Mouse (Mus musculus): ENCODE measurements at regions not wholly inside any gene's neighbourhood (a gene's known extent, or its start where the extent isn't known, plus 50 kb on each side); places are given as distances from the start of the nearest gene placed in this dataset.

DNA sequence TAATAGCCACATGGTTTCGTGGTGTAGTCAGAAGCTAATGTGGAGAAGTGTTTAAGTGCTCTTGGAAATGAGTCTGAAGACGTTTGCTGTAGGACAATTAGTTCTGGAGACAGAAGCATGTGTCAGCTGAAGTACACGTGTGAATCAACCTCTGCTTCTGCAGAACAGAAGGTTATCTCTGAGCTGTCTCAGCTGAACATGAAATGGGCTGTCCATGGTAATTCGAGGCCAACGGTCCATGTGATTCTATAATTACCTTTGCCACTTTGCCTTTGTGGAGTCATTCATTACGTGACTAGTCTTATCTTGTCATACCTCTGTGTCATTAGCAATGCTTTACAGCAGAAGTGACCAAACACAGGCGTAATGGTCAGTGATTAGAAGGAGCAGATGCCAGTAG, 295.6 kb upstream of the Veph1 start:
- Histone ChIP-seq H3K4me1 (no peaks in the 10 kb centered on the region), H3K27ac (no peak overlapping the region), H3K9ac (no peak overlapping the region), H3K4me3 (replicated peaks) (no peak overlapping the region), H3K36me3 (no peaks in the 10 kb centered on the region), H3K4me2 (no peak overlapping the region), H3K27me3 (no peaks in the 10 kb centered on the region), H3K9me3 (replicated peaks) (no peaks in the 10 kb centered on the region)
- WGBS, result 23% methylated on average over 7 of the region's 7 CpGs
- no peak for ATAC-seq (replicated peaks; ENCODE audit: low FRiP score)

DNA sequence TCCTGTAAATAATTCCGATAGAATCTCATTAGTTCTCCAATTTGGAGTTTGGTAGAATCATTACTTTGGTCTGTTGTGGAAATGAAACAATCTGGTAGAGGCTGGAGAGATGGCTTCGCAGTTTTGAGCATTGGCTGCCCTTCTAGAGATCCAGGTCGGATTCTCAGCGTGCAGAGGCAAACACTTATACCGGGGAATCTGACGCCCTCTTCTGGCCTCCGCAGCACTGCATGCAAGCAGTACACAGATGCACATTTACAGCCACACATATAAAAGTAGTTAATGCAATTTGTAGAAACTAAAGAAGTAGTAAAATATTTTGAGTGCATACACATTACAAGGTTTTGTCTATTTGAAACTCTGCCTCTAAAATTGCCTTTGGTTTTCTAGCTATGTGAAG, 294.1 kb upstream of the Veph1 start:
- no peaks in the 10 kb centered on the region for H3K9me3 ChIP-seq (replicated peaks)
- no peak overlapping the region for H3K9ac ChIP-seq
- ATAC-seq (replicated peaks; ENCODE audit: low FRiP score), result no peak
- 0 out of 2 replicates have a peak, but pooled peaks cover under 1% of the 10 kb centered on the region for H3K4me1 ChIP-seq
- H3K4me2 ChIP-seq, result no peak overlapping the region
- H3K4me3 ChIP-seq (replicated peaks), result no peak overlapping the region
- H3K27ac ChIP-seq, result no peak overlapping the region
- no peaks in the 10 kb centered on the region for H3K36me3 ChIP-seq
- 68% methylated on average over 7 of the region's 7 CpGs for WGBS
- H3K27me3 ChIP-seq, result no peaks in the 10 kb centered on the region

DNA sequence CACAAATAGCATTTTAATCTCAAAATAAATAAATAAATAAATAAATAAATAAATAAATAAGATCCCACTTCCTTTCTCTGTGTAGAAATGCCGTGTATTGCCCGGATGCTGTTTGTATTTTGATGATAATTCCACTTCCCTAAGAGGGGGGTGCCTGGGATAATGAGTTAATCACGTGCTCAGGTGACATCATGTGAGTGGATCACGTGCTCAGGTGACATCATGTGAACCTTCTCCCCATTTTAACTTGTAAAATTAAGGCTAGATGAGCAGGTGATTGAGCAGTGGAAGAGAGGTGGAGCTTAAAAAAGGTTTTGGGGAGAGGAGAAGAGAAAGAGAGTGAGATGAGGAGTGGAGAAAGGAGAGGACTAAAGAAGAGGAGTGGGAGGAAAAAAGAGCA, 292.8 kb upstream of the Veph1 start:
- no peak overlapping the region for H3K4me3 ChIP-seq (replicated peaks)
- H3K4me2 ChIP-seq, result no peak overlapping the region
- no peak overlapping the region for H3K27ac ChIP-seq
- ATAC-seq (replicated peaks; ENCODE audit: low FRiP score), result no peak
- WGBS, result 91% methylated on average over 4 of the region's 4 CpGs
- no peaks in the 10 kb centered on the region for H3K9me3 ChIP-seq (replicated peaks)
- no peaks in the 10 kb centered on the region for H3K27me3 ChIP-seq
- H3K4me1 ChIP-seq, result 0 out of 2 replicates have a peak, but pooled peaks cover 4% of the 10 kb centered on the region
- no peaks in the 10 kb centered on the region for H3K36me3 ChIP-seq
- no peak overlapping the region for H3K9ac ChIP-seq

DNA sequence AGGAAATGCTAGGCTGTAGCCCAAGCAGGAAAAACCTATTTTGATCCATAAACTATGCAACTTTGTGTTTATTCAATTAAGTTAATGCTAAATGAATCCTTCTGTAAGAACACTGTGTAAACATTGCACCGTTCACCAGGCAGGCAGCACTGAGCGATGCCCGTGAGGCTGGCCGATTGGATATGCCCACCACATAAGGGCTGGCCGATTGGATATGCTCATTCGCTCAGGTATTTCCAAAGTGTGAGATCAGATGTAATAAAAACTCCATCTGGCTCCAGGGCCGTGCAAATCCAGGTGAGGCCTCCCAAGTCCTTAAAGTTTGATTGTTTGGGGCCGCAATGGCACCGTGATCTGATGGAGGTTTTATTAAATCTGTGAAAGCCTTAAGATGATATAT, 288.2 kb upstream of the Veph1 start:
- H3K4me2 ChIP-seq, result no peak overlapping the region

DNA sequence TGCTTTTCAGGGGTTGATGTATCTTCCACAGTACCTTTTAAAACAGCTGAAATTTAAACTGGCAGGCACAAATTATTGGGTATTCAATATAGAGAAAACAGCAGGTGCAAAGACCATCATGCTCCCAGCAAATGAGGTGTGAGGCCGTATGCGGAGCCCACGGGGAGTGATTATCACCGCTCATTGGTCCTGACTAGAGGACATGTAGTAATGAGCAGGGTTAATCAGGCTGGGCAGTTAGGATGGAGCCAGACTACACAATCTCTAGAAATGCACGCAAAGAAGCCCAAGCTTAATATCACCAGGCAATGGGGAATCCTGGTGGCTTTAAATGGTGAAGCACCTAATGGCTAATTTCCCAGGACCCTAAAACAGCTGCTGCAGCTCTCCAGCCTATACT, 287.5 kb upstream of the Veph1 start:
- 87% methylated on average over 5 of the region's 5 CpGs for WGBS
- H3K4me3 ChIP-seq (replicated peaks), result no peak overlapping the region
- H3K27me3 ChIP-seq, result no peaks in the 10 kb centered on the region
- 0 out of 2 replicates have a peak, but pooled peaks cover 4% of the 10 kb centered on the region for H3K4me1 ChIP-seq
- no peaks in the 10 kb centered on the region for H3K9me3 ChIP-seq (replicated peaks)
- H3K36me3 ChIP-seq, result no peaks in the 10 kb centered on the region
- no peak overlapping the region for H3K9ac ChIP-seq
- H3K4me2 ChIP-seq, result no peak overlapping the region
- H3K27ac ChIP-seq, result no peak overlapping the region
- no peak for ATAC-seq (replicated peaks; ENCODE audit: low FRiP score)

More for the DNA sequence above, 288.2 kb upstream of the Veph1 start:
- Histone ChIP-seq H3K36me3 (no peaks in the 10 kb centered on the region), H3K9ac (no peak overlapping the region), H3K27me3 (no peaks in the 10 kb centered on the region), H3K9me3 (replicated peaks) (no peaks in the 10 kb centered on the region), H3K4me3 (replicated peaks) (no peak overlapping the region), H3K27ac (no peak overlapping the region), H3K4me1 (0 out of 2 replicates have a peak, but pooled peaks cover 4% of the 10 kb centered on the region)
- ATAC-seq (replicated peaks; ENCODE audit: low FRiP score), result no peak
- WGBS, result 87% methylated on average over 9 of the region's 9 CpGs

DNA sequence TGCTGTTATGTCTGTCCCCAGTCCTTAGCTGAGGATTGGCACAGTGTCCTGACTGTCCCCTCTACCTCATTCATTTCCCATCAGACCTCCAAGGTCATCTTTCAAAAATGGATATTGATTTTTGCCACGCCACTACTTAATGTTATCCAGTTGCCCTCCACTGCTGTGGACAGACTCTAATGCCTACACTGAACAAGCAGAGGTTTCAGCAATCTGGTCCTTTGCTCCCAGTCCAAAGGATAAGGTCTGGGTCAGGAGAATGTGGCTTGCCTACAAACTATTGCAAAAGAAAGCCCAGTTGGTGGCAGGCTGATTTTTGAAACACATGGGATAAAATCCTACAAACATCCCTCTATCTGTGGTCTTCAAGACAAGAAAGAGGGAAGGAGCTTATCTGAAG, 280.0 kb upstream of the Veph1 start:
- Histone ChIP-seq H3K4me1 (no peaks in the 10 kb centered on the region), H3K36me3 (no peaks in the 10 kb centered on the region), H3K4me3 (replicated peaks) (no peak overlapping the region), H3K27me3 (no peaks in the 10 kb centered on the region), H3K4me2 (no peak overlapping the region), H3K9ac (no peak overlapping the region), H3K9me3 (replicated peaks) (no peaks in the 10 kb centered on the region), H3K27ac (no peak overlapping the region)
- ATAC-seq (replicated peaks; ENCODE audit: low FRiP score), result no peak
- WGBS, result 84% methylated on average over 1 of the region's 1 CpGs

DNA sequence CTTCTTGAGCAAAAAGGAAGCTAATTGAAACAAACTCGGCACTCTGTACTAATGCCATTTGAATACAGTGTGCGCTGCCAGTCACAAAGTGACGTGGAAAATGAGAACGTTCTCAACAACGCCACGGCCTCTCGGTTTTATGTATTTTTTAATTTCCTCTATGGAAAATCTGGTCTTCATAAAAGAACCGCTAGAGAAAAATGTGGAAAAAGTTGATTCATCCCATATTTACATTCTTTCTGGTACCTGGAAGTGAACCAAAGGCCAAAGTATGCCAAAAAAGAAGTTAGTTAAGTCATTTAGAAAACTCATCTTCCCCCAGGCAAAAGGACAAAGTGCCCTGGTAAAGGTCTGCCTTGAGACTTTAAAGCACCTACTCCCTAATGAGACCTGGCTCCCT, 277.7 kb upstream of the Veph1 start:
- Histone ChIP-seq H3K4me3 (replicated peaks) (no peak overlapping the region), H3K27ac (no peak overlapping the region), H3K36me3 (no peaks in the 10 kb centered on the region), H3K9me3 (replicated peaks) (no peaks in the 10 kb centered on the region), H3K27me3 (no peaks in the 10 kb centered on the region), H3K4me2 (no peak overlapping the region), H3K4me1 (no peaks in the 10 kb centered on the region), H3K9ac (no peak overlapping the region)
- WGBS, result 84% methylated on average over 8 of the region's 8 CpGs
- no peak for ATAC-seq (replicated peaks; ENCODE audit: low FRiP score)

DNA sequence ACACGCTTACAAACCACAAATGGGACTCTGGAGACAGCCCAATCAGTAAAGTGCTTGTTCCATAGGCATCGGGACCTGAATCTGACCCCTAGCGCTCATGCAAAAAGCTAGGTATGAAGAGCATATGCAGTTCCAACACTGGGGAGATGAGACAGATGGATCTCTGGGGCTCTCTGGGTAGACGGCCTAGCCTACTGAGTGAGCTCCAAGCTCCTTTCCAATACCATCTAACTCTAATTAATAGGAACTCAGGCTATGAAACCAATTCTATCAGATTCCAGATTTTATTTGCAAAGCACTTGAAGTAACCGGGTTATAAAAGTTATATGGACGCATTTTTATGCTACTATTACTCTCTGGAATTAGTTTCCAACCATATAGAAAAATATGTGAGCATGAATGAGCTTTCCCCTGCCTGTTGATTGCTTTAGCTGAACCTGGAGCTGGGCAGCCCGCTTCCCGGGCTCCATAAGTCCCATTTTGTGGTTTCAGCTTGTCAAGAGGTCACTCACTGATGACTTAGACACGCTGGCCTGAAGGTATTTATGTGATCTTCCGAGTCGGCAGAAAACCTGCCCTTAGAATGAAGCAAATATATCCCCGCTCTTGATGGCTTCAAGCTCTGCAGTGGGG, 276.4 kb upstream of the Veph1 start:
- no peak overlapping the region for H3K4me2 ChIP-seq
- WGBS, result 76% methylated on average over 12 of the region's 12 CpGs
- no peak overlapping the region for H3K9ac ChIP-seq
- H3K4me3 ChIP-seq (replicated peaks), result no peak overlapping the region
- H3K9me3 ChIP-seq (replicated peaks), result no peaks in the 10 kb centered on the region
- no peak overlapping the region for H3K27ac ChIP-seq
- H3K4me1 ChIP-seq, result no peaks in the 10 kb centered on the region
- no peak for ATAC-seq (replicated peaks; ENCODE audit: low FRiP score)
- no peaks in the 10 kb centered on the region for H3K27me3 ChIP-seq
- H3K36me3 ChIP-seq, result no peaks in the 10 kb centered on the region

DNA sequence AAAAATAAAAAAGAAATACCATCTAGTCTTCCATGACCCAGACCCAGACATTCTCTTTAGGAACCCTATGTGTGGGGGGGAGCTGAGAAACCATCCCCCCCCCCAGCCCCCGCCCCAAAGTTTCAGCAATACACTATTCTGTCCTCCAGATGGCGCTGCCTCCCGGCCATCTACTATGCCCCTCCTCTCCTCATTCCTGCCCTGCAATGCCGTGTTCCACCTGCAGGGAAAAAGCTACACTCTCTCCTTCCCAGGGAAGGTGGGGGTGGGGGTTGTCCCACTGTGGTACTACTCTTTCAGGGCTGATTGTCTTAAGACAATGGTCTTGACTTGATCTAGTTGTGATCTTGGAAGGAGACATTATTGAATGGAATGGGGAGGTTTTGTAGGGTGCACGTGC, 273.7 kb upstream of the Veph1 start:
- Histone ChIP-seq H3K27ac (no peak overlapping the region), H3K4me1 (no peaks in the 10 kb centered on the region), H3K4me3 (replicated peaks) (no peak overlapping the region), H3K9me3 (replicated peaks) (no peaks in the 10 kb centered on the region), H3K27me3 (no peaks in the 10 kb centered on the region), H3K4me2 (no peak overlapping the region), H3K36me3 (no peaks in the 10 kb centered on the region), H3K9ac (no peak overlapping the region)
- ATAC-seq (replicated peaks; ENCODE audit: low FRiP score), result no peak
- WGBS, result 75% methylated on average over 5 of the region's 5 CpGs

DNA sequence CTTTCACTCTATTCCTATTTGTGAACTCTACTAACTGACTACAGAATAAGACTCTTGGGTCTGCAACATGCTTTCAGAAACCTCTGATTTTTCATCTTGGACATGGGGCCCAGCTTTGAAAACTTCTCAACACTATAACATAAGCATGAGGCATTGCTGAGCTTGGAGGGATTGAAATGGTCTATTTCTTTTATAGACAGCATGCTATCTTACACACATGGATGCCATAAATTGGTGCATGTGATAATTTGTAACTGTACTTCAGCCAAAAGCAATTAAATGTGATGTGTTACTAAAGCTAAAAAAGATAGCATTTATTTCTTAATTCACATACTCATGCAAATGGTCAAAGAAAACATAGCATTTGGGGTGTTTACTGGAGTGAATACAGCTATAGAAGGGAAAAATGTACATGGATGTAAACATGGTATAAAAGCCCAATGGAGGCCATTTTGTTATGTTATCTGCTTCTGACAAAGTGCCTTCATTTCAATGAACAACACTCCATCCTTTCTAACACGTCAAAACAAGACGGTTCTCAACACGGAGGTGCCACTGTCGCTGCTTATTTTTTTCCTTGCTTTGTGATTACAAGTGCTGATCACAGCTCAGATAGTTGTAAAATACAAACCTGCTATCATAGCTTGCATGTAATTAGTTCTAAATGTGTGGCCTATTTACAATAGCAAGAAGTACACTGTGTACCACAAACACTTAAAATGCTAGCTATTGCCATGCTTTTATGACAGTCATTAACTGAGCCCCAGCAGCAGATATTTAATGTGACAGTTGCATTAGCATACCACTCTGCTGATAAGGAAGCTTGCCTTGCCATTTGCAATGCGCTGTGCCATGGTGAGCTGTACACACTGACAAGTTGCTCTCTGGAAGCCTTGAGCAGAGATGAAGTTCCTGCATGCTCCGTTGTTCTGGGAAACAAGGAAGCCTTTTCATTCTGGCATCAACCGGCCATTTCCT, 267.9 kb upstream of the Veph1 start:
- H3K9me3 ChIP-seq (replicated peaks), result no peaks in the 10 kb centered on the region
- H3K4me1 ChIP-seq, result no peaks in the 10 kb centered on the region
- 81% methylated on average over 7 of the region's 7 CpGs for WGBS

DNA sequence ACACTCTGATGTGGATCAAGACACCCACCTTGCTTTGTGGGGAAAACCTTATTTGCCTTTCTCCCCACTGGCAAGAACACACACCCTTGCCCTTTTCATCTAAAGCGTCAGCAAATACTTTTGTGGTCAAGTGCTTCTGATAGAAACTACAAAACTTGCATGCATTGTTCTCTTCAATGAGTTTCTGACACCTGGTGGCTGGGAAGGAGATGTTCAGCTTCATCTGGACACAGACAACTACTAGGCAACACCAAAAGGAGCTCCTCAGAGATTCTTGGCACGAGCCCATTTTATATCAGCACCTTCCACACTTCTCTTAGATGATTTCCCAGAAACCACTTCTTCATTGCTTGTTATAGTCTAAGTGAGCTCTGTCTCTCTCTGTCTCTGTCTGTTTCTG, 266.7 kb upstream of the Veph1 start:
- no peak overlapping the region for H3K27ac ChIP-seq
- no peaks in the 10 kb centered on the region for H3K4me1 ChIP-seq
- ATAC-seq (replicated peaks; ENCODE audit: low FRiP score), result no peak
- no peaks in the 10 kb centered on the region for H3K9me3 ChIP-seq (replicated peaks)
- no peak overlapping the region for H3K4me2 ChIP-seq
- no peak overlapping the region for H3K9ac ChIP-seq
- H3K4me3 ChIP-seq (replicated peaks), result no peak overlapping the region
- no peaks in the 10 kb centered on the region for H3K36me3 ChIP-seq
- H3K27me3 ChIP-seq, result no peaks in the 10 kb centered on the region
- WGBS, result 74% methylated on average over 2 of the region's 2 CpGs

More for the DNA sequence above, 267.9 kb upstream of the Veph1 start:
- Histone ChIP-seq H3K27ac (no peak overlapping the region), H3K27me3 (no peaks in the 10 kb centered on the region), H3K36me3 (no peaks in the 10 kb centered on the region), H3K9ac (no peak overlapping the region), H3K4me3 (replicated peaks) (no peak overlapping the region), H3K4me2 (no peak overlapping the region)
- ATAC-seq (replicated peaks; ENCODE audit: low FRiP score), result no peak

DNA sequence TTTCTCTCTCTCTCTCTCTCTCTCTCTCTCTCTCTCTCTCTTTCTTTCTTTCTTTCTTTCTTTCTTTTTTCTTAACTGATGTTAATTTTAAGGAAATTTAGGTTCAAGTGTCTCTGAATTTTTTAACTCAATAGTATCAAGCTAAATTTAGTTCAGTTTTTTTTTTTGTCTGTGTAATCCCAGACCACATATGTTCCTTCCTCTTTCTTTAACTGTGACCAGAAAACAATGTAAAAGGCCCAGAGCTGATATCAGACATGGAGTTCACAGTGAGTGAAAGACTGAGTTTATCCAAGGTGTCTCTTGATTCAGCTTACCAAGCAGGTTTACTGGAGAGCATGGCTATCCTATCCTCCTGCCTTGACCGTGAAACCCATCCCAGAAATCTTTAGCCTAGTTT, 258.9 kb upstream of the Veph1 start:
- Histone ChIP-seq H3K9me3 (replicated peaks) (no peaks in the 10 kb centered on the region), H3K27me3 (no peaks in the 10 kb centered on the region), H3K4me2 (no peak overlapping the region), H3K4me1 (no peaks in the 10 kb centered on the region), H3K4me3 (replicated peaks) (no peak overlapping the region), H3K36me3 (no peaks in the 10 kb centered on the region), H3K27ac (no peak overlapping the region), H3K9ac (no peak overlapping the region)
- no peak for ATAC-seq (replicated peaks; ENCODE audit: low FRiP score)
- WGBS, result 85% methylated on average over 1 of the region's 1 CpGs

Measured in kidney, embryonic 15.5 days (tissue).